Mouse (Mus musculus) erythroblast, embryonic 14.5 days (primary cell): ENCODE measurements around the gene Zfp207.

Experiments used
- GATA1 ChIP-seq: IDR thresholded peaks from 2 replicates; pipeline ENCODE4 v1.6.1; 2012; ENCODE audit warnings: low read length, inconsistent platforms, mixed read lengths
- TAL1 ChIP-seq: IDR thresholded peaks from 3 replicates; pipeline ENCODE4 v1.6.1; 2012; ENCODE audit warnings: low read length, inconsistent platforms, mixed read lengths

DNA sequence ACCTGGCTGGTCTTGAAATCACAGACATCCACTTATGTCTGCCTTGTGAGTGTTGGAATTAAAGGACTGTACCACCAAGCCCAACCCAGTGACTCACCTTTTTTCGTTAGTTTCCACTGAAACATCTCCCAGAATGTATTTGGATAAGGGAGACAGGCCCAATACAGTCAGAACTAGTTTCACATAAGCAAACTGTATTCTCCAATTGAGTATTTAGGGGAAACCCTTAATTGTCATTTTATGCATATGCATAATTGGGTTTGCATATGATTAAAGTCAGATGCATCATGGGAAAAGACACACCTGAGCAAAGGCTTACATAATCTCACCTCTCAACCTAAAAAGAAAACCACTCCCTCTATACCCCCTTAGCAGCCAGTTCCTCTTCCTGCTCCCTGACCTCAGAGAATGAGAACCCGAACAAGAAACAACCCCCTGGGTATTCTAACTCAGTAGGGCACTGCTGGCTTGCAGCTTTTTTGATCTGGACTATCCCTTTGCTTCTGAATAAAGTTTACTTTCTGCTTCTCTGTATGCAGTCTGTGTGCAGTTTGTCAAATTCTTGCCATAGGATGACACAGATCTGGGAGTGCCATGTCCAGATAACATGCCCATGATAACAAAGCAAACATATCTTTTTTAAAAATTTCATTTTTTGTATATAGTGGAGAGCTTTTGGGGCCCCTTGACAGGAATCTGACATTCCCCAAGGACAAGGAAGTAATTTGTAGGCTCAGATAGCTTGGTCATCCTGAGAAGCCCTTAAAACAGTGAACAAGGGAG lies 37.3 kb downstream of the Zfp207 start:
- TF ChIP-seq TAL1: no peak
- TF ChIP-seq GATA1: no peak
